Mouse (Mus musculus) G1E (cell line): ENCODE measurements around the gene Igsf11. TPM values are rescaled to one million over a fixed set of nuclear protein-coding genes. Genes with fewer than 3 reads are reported as not detected.

ENCODE experiments used
- ATAC-seq: 2 replicates; pipeline ENCODE4 v1.8.0; 2016; ENCODE audit warnings: mild to moderate bottlenecking; ENCODE audit not compliant: insufficient number of reproducible peaks, poor library complexity, low FRiP score, severe bottlenecking; ENCODE audit errors: extremely low read depth
- DNase-seq: peaks from one replicate; pipeline ENCODE4 v3.0.0; 2012; ENCODE audit warnings: low spot score
- H3K27me3 ChIP-seq: 2 replicates; pipeline ENCODE4 v1.6.1; 2012; ENCODE audit warnings: mild to moderate bottlenecking, low read length, inconsistent platforms; ENCODE audit not compliant: insufficient read depth
- H3K36me3 ChIP-seq: replicated peaks from 2 replicates; pipeline ENCODE3; 2012; ENCODE audit warnings: mild to moderate bottlenecking, inconsistent platforms
- H3K4me1 ChIP-seq: 2 replicates; pipeline ENCODE4 v1.6.1; 2012; ENCODE audit warnings: low read depth, low read length, inconsistent platforms, mixed read lengths; ENCODE audit not compliant: insufficient read depth
- H3K4me3 ChIP-seq: 2 replicates; pipeline ENCODE4 v1.5.1; 2012; ENCODE audit warnings: low read depth, mild to moderate bottlenecking, inconsistent platforms, low read length, moderate library complexity, mixed read lengths
- H3K9me3 ChIP-seq: replicated peaks from 2 replicates; pipeline ENCODE4 v1.6.1; 2012; ENCODE audit warnings: inconsistent platforms
- CTCF ChIP-seq: IDR thresholded peaks from 2 replicates; pipeline ENCODE4 v1.5.1; 2012; ENCODE audit warnings: low read depth, low read length, inconsistent platforms, mixed read lengths
- GATA1 ChIP-seq: IDR thresholded peaks from 2 replicates; pipeline ENCODE4 v1.6.1; 2012; ENCODE audit warnings: borderline replicate concordance, low read length, inconsistent platforms, mixed read lengths
- GATA2 ChIP-seq: IDR thresholded peaks from 2 replicates; pipeline ENCODE4 v1.6.1; 2012; ENCODE audit warnings: low read depth, low read length, inconsistent platforms, borderline replicate concordance
- POLR2AphosphoS5 ChIP-seq: IDR thresholded peaks from 2 replicates; pipeline ENCODE4 v1.6.1; 2012; ENCODE audit warnings: low read depth, low read length, inconsistent platforms; ENCODE audit not compliant: insufficient replicate concordance
- TAL1 ChIP-seq: conservative IDR thresholded peaks from 2 replicates; pipeline ENCODE4 v1.6.1; 2012; ENCODE audit warnings: low read depth, low read length, inconsistent platforms, mixed read lengths
- polyA plus RNA-seq: library from polyadenylated mRNA; stranded (reverse); fragments of >175 nt; gene quantifications from 2 replicates; pipeline ENCODE4 v1.2.3, GENCODE M21; 2012
- total RNA-seq, 2 experiments: library from RNA; stranded (forward) in 1 of 2; stranded (reverse) in 1 of 2; fragments of 200-1000 nt in 1 of 2; fragments of >200 nt in 1 of 2; fragmentation: Nextera tagmentation in 1 of 2; gene quantifications; 2 replicates each; pipeline ENCODE4 v1.2.3; 2014 to 2017

The Igsf11 gene
- total and polyA plus RNA-seq, 3 experiments: 0.05 TPM; not detected in 2

DNA sequence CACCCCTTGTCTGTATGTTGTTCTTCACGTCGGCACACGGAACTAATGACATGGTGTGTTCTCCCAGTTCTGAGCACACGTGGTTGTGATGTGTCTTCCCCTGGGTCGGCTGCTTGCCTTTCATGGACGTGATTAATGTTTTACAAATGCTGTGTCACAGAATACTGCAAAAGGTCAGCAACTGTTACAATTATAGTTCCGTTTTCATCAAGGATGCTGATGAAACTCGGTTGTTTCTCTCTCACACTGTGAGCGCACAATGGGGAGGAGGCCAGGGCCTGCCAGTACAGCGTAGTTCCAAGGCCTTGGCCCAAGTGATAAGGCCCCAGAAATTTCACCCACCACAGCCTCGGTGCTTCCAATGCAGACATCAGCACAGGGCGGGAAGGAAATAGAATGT lies 17.0 kb downstream of the Igsf11 start:
- Histone ChIP-seq H3K9me3 (peaks cover 15% of the 10 kb centered on the region), H3K4me1 (no peaks in the 10 kb centered on the region), H3K36me3 (no peaks in the 10 kb centered on the region), H3K4me3 (no peak overlapping the region), H3K27me3 (no peaks in the 10 kb centered on the region)
- TF ChIP-seq TAL1 (no peak), CTCF (no peak)
- DNase-seq (no peak), ATAC-seq (no peak)

GRCm38 (mm10) chr16:38910088-38910487 lies 17.6 kb downstream of the Igsf11 start:
- H3K4me3 ChIP-seq: no peak overlapping the region
- TF ChIP-seq TAL1 (no peak), GATA2 (no peak), CTCF (no peak), GATA1 (no peak), POLR2AphosphoS5 (no peak)
- peaks cover 15% of the 10 kb centered on the region for H3K9me3 ChIP-seq
- ATAC-seq (no peak), DNase-seq (no peak)
- no peaks in the 10 kb centered on the region for H3K36me3 ChIP-seq
- no peaks in the 10 kb centered on the region for H3K4me1 ChIP-seq
- no peaks in the 10 kb centered on the region for H3K27me3 ChIP-seq

DNA sequence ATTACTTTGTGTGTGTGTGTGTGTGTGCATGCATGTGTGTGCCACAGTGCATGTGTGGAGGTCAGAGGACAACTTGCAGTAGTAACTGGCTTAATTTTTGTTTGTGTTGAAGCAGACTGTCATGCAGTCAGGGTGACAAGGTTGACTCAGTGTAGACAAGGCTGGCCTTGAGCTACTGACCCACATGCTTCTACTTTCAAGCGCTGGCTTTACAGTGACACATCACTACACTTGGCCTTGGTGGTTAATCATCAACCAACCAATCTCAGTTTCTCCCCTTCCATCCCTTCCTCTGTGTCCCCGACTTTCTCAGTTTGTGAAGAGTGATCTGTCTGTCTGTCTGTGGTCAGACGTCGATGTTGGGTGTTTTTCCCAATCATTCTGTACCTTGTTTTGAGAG lies 23.0 kb downstream of the Igsf11 start:
- Histone ChIP-seq H3K4me3 (no peak overlapping the region), H3K36me3 (no peaks in the 10 kb centered on the region), H3K9me3 (peaks cover 3% of the 10 kb centered on the region), H3K27me3 (no peaks in the 10 kb centered on the region), H3K4me1 (no peaks in the 10 kb centered on the region)
- TF ChIP-seq POLR2AphosphoS5: no peak
- TF ChIP-seq GATA1: no peak
- no peak for TF ChIP-seq CTCF
- no peak for TF ChIP-seq TAL1
- TF ChIP-seq GATA2: no peak
- DNase-seq (no peak), ATAC-seq (no peak)

DNA sequence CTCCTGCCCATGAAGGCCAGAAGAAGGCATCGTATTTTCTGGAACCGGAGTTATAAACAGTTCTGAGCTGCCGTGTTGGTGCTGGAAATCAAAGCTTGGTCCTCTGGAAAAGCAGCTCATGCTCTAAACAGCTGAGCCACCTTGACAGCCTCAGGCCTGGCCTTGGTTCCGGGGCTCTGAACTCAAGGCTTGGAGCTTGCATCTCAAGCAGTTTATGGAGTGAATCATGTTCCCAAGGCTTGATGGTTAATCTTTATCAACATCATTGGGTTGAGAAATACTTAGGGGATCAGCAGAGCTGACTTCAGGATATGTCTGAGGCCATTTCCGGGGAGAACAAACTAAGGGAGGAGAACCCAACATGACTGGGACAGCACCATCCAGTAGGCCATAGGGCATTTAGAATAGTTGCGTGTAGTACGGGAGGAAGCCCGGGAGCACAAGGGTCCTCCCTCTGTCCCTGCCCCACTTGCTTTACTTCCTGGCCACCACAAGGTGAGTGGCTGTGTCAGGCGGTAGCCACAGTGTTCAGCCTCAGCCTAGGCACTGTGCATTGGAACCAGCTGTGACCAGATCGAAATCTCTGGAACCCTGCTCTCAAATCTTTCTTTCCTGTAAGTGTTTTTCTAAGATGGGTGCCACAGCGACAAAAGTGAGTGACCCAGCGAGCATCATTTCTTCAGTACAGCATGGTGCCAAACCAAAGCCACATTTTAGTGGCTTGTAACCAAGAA lies 23.7 kb downstream of the Igsf11 start:
- Histone ChIP-seq H3K9me3 (peaks cover 3% of the 10 kb centered on the region), H3K4me1 (no peaks in the 10 kb centered on the region), H3K27me3 (no peaks in the 10 kb centered on the region), H3K36me3 (no peaks in the 10 kb centered on the region), H3K4me3 (no peak overlapping the region)
- no peak for TF ChIP-seq GATA2
- no peak for TF ChIP-seq GATA1
- no peak for TF ChIP-seq TAL1
- TF ChIP-seq CTCF: no peak
- TF ChIP-seq POLR2AphosphoS5: no peak
- no peak for ATAC-seq
- no peak for DNase-seq

- H3K27me3 ChIP-seq: no peaks in the 10 kb centered on the region
- TF ChIP-seq CTCF (no peak), TAL1 (no peak), POLR2AphosphoS5 (no peak), GATA2 (no peak), GATA1 (no peak)
- H3K9me3 ChIP-seq: peaks cover 3% of the 10 kb centered on the region
- DNase-seq (no peak), ATAC-seq (no peak)
- no peak overlapping the region for H3K4me3 ChIP-seq
- no peaks in the 10 kb centered on the region for H3K36me3 ChIP-seq
- H3K4me1 ChIP-seq: no peaks in the 10 kb centered on the region
Measured at GRCm38 (mm10) chr16:38916885-38917284, 24.4 kb downstream of the Igsf11 start.

GRCm38 (mm10) chr16:38918121-38918520 lies 25.6 kb downstream of the Igsf11 start:
- ATAC-seq: no peak
- Histone ChIP-seq H3K27me3 (no peaks in the 10 kb centered on the region), H3K4me1 (no peaks in the 10 kb centered on the region), H3K9me3 (peaks cover 3% of the 10 kb centered on the region), H3K4me3 (no peak overlapping the region), H3K36me3 (no peaks in the 10 kb centered on the region)
- no peak for TF ChIP-seq CTCF
- no peak for TF ChIP-seq GATA1
- TF ChIP-seq TAL1: no peak
- no peak for TF ChIP-seq POLR2AphosphoS5
- TF ChIP-seq GATA2: no peak
- no peak for DNase-seq

GRCm38 (mm10) chr16:38920488-38920887 lies 28.0 kb downstream of the Igsf11 start:
- Histone ChIP-seq H3K9me3 (peaks cover 6% of the 10 kb centered on the region), H3K4me1 (no peaks in the 10 kb centered on the region), H3K36me3 (no peaks in the 10 kb centered on the region), H3K4me3 (no peak overlapping the region), H3K27me3 (no peaks in the 10 kb centered on the region)
- ATAC-seq (no peak), DNase-seq (no peak)
- TF ChIP-seq CTCF (no peak), GATA1 (no peak), TAL1 (no peak), POLR2AphosphoS5 (no peak), GATA2 (no peak)
